Mouse (Mus musculus) urinary bladder, postnatal 10 days (tissue): ENCODE results near the gene 9530077C05Rik.
"Not testable (repeated sequence)": the region's sequence is repeated elsewhere in the genome, so short reads cannot be mapped to it uniquely, and the experiment has no call there.

ENCODE experiments used
- DNase-seq: peaks from one replicate; pipeline ENCODE4 v3.0.0; 2022; ENCODE audit warnings: low spot score

The 9530077C05Rik gene

DNA sequence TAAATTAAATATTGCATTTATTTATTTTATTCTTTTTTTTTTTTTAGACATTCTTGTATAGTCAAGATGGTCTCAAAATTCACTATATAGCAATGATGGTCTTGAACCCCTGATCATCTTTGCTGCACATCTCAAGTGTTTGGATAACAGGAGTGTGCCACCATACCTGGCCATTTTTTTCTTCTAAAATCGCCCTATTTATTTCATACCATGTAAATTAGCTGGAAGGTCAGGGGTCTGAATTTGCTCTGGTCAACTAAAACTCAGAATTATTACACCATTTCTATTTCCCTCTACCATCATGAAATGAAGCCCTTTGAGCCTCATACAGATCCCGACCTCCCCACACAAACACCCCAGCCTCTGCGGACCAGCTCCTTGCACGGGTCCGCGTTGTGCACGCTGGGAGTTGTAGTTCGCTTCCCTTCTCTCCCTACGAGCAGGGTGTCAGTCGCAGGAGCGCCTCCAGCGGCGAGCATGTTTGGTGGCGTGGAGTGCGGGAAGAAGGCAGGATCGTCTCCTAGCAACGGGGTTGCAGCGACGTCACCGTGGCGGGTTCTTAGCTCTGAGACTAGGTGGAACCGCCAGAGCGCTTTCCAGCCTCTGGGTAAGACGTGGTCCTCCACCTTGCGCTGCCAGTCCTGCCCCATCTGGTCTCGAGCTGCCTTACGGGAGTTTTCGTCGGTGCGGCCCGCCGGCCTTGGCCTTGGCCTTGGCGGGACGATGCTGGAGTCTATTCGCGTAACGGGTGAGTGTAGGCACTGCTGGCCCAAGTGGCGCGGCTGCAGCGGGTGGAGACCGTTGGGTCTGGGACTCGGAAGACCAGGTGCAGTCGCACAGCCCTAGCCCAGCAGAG lies at the start of gene 9530077C05Rik:
TSS of gene 9530077C05Rik (plus strand) at position 512 of the 856 bp plus-strand sequence.
- DNase-seq, result peak; percentile 80

DNA sequence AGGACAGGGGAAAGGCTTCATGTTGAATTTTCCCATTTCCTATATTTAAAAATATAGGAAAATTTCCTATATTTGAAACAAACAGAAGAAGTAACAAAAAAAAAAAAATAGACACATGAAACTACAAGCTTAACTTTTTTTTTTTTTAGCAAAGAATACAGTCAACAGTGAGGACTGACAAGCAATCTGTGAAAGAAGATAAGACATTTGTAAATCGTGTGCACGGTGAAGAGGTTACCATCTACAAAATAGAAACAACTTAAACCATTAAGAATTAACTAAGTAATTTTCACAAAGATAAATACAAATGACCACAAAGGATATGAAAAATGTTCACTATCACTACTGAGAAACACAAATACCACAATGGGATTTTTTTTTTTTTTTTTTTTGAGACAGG lies 45.1 kb upstream of the 9530077C05Rik start:
- DNase-seq, result no peak

DNA sequence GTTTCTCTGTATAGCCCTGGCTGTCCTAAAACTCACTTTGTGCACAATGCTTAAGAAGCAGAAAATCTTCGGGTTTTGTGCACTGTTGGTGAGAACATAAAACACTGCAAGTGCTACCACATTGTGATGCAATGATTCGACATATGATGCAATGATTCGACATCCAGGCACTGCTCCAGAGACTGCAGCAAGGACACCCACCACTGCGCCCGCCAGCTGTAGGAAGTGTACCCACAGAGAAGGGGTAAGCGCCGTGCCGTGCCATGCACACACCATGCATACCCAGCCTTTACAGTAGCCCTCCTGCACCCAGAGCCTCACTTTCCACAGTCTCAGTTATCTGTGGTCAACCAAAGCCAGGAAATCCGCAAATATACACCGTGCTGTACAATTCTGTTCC lies 44.7 kb upstream of the 9530077C05Rik start:
- DNase-seq, result no peak

DNA sequence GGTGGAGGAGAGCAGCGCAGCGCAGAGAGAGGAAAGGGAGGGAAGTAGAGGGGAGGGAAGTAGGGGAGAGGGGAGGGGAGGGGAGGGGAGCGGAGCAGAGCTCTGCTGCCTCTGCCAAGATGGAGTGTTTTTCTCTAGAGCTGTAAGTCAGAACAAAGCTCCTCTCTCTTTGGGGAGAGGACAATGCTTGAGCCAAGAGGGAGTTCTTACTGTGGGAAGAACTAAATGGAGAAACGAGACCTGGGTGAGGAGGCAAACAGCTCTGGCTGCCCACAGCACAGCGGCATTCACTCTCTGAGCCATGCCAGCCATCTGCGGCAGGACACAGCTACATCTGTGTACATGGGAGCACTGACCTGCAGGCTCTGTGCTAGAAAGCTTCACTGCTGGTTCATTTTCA lies 43.3 kb upstream of the 9530077C05Rik start:
- no peak for DNase-seq

DNA sequence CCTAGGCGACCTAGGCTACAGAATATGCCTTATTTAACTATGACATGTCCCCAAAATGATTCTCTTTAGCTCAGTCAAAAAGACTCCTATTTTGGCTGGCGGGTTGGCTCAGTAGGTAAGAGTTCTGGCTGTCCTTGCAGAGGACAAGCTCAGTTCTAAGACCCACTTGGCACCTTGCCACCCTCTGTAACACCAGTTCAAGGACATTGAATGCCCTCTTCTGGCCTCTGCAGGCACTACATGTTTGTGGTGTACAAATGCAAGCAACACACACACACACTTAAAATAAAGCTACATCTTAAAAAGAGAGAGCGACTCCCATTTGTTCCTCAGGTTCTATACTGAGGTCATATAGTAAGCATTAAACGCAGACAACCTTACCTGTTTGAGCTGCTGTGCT lies 38.6 kb upstream of the 9530077C05Rik start:
- no peak for DNase-seq

DNA sequence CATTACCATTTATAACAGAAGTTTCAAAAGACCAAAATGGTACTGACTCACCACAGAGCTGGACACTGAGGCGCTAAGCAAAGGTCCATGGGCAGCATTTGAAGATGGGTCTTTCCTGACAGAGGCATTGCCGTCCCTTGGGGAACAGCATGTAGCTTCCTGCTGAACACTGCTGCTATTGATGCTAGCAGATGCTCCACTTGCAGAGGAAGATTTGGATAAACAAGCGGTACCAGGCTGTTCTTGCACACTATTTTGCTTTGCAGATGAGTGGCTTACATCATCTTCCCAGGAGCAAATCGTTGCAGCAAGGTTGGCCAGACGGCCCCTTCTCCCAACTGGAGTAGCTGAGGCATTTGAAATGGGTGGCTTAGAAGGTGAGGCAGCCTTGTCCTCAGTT lies 35.2 kb upstream of the 9530077C05Rik start:
- no peak for DNase-seq

DNA sequence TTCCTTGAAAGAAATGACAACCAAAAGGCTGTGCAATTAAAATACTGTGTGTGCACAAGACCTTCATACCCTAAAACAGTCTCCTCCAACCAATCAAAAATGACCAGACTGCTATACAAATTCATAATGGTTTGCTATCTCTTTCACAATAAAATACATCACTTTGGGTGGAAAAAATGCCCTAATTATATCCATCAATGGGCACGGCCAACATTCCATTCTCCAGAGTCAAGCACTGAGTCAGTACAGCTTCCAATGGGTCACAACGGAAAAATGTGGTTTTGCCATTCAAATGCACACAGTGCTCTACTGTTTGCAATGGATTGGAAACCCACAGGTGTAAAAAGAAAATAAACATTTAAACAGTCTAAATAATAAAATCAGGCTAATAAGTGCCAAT lies 25.4 kb upstream of the 9530077C05Rik start:
- DNase-seq, result no peak

DNA sequence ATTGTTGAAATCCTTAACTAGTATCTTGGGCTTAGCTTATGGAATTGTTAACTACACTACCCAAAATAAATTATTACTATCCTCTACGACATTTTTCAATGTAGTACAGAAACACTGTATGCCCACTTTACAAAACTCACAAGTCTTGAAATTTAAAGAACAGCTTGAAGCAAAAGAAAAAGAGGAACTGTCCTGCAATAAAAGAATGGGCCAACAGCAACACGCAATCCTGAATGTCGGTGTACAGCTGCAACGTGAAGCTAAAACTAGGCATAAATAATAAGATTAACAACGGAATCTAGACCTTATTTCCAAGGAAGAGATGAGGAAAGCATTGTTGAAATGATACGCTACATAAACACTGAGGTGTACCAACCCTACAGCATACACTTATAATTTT lies 23.4 kb upstream of the 9530077C05Rik start:
- DNase-seq, result no peak

DNA sequence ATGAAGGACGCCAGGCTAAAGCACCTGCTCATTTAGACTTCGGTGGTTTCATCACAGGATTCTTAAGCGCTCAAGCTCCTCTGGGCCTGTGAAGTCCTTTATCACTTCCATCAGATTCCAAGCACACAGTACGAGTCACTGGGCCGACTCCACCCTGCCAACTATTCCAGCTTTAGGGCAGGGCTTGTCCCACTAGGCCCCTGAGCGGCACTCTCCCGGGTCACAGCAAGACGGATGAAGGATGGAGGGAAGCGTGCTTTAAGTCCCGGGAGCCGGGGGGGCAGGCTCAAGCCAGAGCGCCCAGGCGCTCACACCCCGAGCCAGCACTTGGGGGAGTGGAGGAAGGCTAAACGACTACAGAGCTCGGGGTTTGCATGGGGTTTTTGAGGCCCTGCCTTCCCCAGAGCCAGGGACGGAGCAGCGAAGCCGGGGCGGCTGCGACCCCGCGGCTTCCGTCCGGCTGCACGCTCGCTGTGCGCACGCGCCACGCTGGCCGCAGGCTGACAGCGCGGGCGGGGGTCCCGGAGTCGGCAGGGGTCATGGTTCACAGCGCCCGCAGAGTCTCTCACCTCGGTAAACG lies 22.8 kb upstream of the 9530077C05Rik start:
- DNase-seq, result no peak

DNA sequence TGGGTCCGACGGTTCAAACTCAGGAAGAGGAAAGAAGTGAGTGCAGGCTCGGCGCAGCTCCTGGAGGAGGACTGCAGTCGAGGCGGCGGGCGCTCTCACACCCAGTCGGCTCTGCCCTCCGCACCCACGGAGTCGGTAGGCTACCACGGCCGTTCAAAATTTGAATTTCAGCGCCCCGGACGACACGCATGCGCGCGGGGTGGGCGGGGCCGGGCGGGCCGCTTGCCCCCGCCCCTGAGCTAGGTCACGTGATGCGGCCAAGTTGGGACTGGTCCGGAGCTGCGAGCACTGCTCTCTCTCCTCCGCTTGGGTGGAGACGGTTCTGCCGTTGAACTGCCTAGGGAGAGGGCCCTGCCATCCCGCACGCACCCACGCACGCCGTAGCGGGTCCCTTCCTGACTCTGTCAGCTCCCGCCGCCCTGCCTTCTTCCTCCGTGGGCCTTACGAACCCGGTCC lies 22.3 kb upstream of the 9530077C05Rik start, which contains the start of gene Anln:
TSS of gene Anln (minus strand) at position 168 of the 456 bp plus-strand sequence.
- peak; percentile 91 for DNase-seq

DNA sequence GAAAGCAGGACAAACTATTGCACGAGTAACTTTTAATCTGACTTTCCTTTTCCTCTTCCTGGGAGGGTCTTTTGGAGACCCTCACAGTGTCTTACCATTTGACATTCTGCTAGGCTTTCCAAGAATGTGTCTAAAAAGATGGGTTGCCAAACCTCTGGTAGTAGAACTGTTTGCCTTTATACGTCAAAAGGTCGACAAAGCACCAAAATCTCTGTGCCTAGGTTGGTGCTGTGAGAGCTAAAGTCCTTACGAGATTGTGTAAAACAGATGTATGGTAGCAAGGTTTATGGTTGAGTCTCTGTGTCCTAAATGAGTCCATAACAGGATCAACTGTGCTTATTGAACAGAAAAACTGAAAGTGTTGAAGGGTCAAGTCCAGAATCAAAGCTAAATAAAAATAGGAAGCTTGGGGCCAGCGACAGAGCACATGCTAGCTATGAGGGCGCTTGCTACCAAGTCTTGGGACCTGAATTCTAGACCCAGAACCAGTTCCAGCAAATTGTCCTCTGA lies 21.5 kb upstream of the 9530077C05Rik start:
- no peak for DNase-seq

DNA sequence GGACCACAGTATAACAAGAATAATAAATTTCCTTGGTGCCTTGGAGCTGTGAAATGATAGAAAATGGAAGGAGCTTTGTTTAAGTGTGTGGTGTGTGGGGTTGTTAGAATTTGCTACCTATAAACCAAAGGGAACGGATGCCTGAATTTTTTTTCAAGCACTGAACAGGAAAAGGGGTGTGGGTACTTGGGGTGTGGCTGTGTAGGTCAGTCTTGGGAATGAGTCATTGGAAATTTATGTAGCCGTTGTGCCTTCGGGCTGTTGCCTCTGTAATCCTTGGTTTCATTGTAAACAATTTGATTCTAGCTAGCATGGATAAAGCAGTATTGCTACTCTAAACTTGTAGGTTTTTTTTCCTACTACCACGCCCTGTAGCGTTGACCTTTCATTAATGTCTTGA lies 20.9 kb upstream of the 9530077C05Rik start:
- DNase-seq, result no peak

DNA sequence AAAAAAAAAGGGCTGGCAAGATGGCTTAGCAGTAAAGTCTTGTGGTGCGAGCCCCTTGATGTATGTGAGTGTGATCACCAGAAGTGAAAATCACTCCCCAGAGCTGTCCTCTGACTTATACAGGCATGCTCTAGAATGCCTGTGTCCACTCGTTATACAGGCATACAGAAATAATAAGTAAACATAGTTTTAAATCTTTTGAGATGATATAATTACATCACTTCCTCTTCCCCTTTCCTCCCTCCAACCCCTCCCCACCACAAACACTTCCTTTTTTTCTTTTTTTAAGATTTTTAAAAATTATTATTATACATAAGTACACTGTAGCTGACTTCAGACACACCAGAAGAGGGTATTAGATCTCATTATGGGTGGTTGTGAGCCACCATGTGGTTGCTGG lies 16.6 kb upstream of the 9530077C05Rik start:
- no peak for DNase-seq

DNA sequence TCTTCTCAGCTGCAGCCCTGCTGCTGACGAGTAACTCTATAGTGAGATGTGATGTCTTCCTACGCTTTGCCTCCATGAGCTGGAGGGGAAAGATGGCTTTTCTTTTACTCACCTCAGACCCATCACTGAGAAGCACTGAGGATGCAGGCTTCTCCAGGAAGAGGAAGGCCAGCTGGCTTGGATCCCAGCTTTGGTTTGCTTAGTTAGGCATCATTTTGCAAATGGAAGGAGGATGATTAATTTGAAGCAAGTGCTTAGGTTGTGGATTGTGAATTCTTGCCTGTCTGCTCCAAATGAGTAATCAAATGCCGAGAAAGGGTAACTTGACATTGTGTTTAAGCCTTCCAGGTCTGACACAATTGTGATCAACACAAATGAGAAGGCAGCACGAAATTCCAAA lies 12.3 kb upstream of the 9530077C05Rik start:
- no peak for DNase-seq

DNA sequence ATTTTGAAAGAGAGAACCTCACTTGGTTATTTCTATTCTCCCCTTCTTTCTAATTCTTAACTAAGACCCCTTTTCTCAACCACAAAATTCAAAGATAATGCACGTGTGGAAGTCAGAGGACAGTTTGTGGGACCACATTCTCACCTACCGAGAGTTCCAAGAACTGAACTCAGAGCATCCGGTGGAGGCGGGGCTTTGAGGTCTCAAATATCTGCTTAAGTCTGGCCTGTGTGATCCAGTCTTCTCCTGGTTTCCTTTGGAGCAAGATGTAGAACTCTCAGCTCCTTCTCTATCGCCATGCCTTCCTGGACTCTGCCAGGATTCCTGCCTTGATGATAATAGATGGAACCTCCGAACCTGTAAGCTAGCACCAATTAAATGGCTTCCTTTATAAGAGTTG lies 9.3 kb upstream of the 9530077C05Rik start:
- DNase-seq, result no peak

DNA sequence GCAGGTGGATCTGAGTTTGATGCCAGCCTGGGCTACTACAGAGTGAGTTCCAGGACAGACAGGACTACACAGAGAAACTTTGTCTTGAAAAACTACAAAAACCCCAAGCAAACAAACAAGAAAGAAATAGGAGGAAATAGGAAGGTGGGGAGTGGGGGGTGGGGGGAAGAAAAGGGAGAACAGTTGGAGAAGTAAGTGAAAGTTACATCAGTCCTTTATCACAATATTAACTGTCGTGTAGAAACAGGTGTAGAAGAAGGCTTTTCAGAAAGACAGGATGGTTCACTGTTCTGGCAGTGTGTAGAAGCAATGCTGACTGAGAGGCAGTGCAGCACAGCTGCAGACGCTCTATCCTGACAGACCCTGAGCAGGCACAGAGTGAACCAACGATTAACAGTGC lies 8.3 kb upstream of the 9530077C05Rik start:
- no peak for DNase-seq

DNA sequence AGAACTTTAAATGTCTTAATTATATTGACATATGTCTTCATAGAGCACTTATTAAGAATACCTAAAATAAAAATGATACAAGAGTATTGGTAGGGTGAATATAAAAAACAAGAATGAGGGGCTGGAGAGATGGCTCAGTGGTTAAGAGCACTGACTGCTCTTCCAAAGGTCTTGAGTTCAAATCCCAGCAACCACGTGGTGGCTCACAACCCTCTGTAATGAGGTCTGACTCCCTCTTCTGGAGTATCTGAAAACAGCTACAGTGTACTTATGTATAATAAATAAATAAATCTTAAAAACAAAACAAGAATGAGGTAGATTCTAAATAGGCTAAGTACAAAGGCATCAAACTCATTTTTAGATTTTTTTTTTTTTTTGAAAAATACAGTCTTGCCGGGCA lies 7.8 kb upstream of the 9530077C05Rik start:
- not testable (repeated sequence) for DNase-seq

DNA sequence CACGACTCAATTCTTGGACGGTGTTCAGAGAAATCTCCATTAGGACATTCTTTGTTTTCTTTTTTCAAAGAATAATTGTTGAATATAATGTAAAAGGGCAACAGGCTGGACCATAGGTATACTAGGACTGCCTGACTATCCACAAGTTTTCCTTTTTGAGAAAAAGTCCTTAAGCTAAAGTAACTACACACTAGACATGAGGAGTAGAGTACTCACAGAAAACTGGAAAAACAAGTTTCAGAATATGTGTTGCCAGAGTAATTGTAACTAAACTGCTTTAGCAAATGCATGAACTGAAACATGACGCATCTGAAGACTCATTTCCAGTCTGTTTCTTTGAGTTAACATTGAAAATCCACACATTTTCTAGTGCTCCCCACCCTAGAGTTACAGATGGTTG lies 5.9 kb upstream of the 9530077C05Rik start:
- no peak for DNase-seq

DNA sequence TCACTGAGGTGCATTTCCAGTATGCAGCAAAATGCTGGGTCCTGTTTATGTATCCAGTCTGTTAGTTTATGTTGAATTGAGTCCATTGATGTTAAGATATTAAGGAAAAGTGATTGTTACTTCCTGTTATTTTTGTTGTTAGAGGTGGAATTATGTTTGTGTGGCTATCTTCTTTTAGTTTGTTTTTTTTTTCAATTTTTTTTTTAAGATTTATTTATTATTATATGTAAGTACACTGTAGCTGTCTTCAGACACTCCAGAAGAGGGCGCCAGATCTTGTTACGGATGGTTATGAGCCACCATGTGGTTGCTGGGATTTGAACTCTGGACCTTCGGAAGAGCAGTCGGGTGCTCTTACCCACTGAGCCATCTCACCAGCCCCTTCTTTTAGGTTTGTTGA lies 3.7 kb upstream of the 9530077C05Rik start:
- DNase-seq, result not testable (repeated sequence)

DNA sequence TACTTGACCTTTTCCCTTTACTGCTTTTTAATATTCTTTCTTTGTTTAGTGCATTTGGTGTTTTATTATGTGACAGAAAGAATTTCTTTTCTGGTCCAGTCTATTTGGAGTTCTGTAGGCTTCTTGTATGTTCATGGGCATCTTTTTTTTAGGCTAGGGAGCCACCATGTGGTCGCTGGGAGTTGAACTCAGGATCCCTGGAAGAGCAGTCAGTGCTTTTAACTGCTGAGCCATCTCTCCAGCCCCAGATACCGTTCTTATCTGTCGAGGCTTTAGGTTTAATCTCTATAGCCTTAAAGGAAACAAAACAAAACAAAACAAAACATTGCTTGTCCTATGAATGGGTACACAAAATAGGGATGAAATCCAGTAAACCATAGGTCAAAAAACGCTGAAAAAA lies 3.0 kb upstream of the 9530077C05Rik start:
- DNase-seq, result not testable (repeated sequence)

DNA sequence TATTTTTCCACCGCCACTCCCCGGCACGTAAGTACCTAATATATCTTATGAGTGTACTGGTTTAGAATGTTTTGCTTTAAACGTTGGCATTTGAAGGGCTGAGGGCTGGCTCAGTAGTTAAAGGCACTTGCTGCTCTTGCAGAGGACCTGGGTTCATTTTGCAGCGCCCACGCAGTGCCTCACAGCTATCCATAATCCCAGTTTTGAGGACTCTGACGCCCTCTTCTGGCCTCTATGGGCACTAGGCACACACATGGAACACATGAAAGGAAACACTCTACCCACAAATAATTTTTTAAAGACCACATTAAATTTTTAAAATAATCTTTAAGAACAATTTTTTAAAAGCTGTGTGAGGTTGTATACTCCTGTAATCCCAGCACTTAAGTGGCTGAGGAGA lies 1.8 kb upstream of the 9530077C05Rik start:
- DNase-seq, result no peak

DNA sequence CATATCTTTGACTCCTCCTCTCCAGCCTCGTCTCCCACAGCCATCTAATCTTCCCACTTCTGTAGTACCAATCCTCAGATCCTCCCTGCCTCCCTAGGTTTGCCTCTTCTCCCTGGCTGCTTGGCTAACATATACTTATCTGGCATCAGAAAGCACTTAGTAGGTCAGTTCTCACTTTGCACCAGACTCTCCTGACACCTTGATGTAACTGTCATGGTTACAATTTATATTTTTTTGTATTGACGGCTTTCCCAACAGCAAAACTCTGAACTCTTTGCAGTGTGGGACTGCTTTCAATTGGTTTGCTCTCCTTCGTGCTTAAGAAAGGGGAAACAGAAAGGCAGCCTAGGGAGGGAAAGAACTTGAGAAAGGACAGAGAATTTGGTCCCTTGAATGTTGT lies 4.9 kb downstream of the 9530077C05Rik start:
- DNase-seq, result no peak

DNA sequence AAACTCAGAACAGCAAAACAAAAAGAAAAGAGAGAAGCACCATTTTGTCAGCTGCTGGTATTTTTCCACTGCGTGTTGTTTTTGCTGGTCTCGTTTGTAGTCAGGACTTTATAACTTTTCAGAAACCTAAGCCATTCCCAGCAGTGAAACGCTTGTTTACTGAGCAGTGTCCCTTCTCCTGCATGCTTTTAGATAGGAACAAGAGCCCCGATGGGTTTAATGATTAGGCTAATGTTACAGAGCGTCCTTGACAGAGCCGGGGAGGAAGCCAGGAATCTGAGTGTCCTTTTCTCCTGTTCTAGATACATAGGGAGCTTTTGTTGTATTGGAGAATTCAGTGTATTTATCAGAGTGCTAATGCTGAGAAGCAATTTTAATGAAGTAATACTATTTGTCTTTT lies 6.2 kb downstream of the 9530077C05Rik start:
- DNase-seq, result no peak
